Mouse (Mus musculus): Measurements from ENCODE around the gene Gosr1. TPM values are rescaled to one million over a fixed set of nuclear protein-coding genes. Genes with fewer than 3 reads are reported as not detected.

Gosr1 gene
- polyA plus RNA-seq, 1 experiment: 12.4 TPM

- H3K27ac ChIP-seq (ENCODE audit: insufficient read depth, low read depth, low read length): no peak overlapping the region
- no peaks in the 10 kb centered on the region for H3K27me3 ChIP-seq (ENCODE audit: control insufficient read depth, insufficient read depth, low read length)
- 53% methylated on average over 3 of the region's 3 CpGs for WGBS
- peaks cover 40% of the 10 kb centered on the region for H3K36me3 ChIP-seq (ENCODE audit: control insufficient read depth, insufficient read depth, low read length)
- H3K4me1 ChIP-seq (ENCODE audit: control insufficient read depth, insufficient read depth, insufficient read length, low read length): no peaks in the 10 kb centered on the region
- no peak for TF ChIP-seq POLR2A (IDR thresholded peaks at IDR 0.05; ENCODE audit: low read depth, low read length)
- no peak for TF ChIP-seq CTCF (IDR thresholded peaks at IDR 0.05; ENCODE audit: extremely low read depth, insufficient read length, insufficient replicate concordance, low read depth, low read length)
- no peak overlapping the region for H3K4me3 ChIP-seq (ENCODE audit: low read depth, low read length)
Measured at GRCm38 (mm10) chr11:76803266-76803665, 39.9 kb upstream of the Gosr1 start.

DNA sequence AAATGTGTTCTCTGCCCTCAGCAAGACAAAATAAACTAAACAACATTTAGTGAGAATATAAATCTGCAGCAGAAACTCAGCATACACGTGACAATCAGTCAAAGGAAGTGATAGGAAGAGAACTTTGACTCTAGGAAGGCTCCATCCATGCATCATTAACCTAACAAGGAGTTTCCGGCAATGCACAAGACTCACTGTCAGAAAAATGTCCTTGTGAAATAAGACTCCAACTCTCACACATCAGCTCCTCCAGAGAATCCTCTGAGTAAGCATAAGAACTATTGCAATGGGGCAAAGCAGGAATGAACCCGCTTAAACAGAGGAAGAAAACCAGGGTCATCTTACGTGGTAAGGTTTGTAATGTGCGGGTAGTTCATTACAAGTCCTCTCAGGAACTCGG, 33.9 kb upstream of the Gosr1 start:
- no peak overlapping the region for H3K4me3 ChIP-seq (ENCODE audit: low read depth, low read length)
- no peaks in the 10 kb centered on the region for H3K27me3 ChIP-seq (ENCODE audit: control insufficient read depth, insufficient read depth, low read length)
- TF ChIP-seq POLR2A (IDR thresholded peaks at IDR 0.05; ENCODE audit: low read depth, low read length): no peak
- no peak for TF ChIP-seq CTCF (IDR thresholded peaks at IDR 0.05; ENCODE audit: extremely low read depth, insufficient read length, insufficient replicate concordance, low read depth, low read length)
- no peaks in the 10 kb centered on the region for H3K4me1 ChIP-seq (ENCODE audit: control insufficient read depth, insufficient read depth, insufficient read length, low read length)
- WGBS: 87% methylated on average over 6 of the region's 6 CpGs
- H3K36me3 ChIP-seq (ENCODE audit: control insufficient read depth, insufficient read depth, low read length): peaks cover 42% of the 10 kb centered on the region
- H3K27ac ChIP-seq (ENCODE audit: insufficient read depth, low read depth, low read length): no peak overlapping the region

DNA sequence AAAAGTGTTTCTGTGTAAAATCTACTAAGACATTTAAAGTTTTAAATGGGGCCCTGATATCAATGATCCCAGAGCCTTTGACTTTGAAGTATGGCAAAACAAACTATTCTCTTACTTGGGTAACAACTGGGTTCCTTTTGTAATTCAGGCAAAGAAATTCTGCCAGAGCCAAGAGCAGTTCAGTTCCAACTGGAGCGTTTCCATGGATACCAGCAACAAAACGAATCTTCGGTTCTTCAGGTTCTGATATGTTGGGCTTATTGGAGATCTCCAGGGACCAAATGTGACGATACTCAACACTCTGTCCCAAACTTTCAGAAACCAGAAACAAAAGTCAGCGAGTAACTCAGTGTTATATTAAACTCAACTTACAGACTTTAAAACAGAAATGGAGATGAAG, 31.9 kb upstream of the Gosr1 start:
- H3K4me1 ChIP-seq (ENCODE audit: control insufficient read depth, insufficient read depth, insufficient read length, low read length): no peaks in the 10 kb centered on the region
- no peaks in the 10 kb centered on the region for H3K27me3 ChIP-seq (ENCODE audit: control insufficient read depth, insufficient read depth, low read length)
- no peak overlapping the region for H3K27ac ChIP-seq (ENCODE audit: insufficient read depth, low read depth, low read length)
- 85% methylated on average over 5 of the region's 5 CpGs for WGBS
- TF ChIP-seq POLR2A (IDR thresholded peaks at IDR 0.05; ENCODE audit: low read depth, low read length): no peak
- TF ChIP-seq CTCF (IDR thresholded peaks at IDR 0.05; ENCODE audit: extremely low read depth, insufficient read length, insufficient replicate concordance, low read depth, low read length): no peak
- H3K36me3 ChIP-seq (ENCODE audit: control insufficient read depth, insufficient read depth, low read length): peaks cover 45% of the 10 kb centered on the region
- no peak overlapping the region for H3K4me3 ChIP-seq (ENCODE audit: low read depth, low read length)

- Histone ChIP-seq H3K27me3 (ENCODE audit: control insufficient read depth, insufficient read depth, low read length) (no peaks in the 10 kb centered on the region), H3K4me1 (ENCODE audit: control insufficient read depth, insufficient read depth, insufficient read length, low read length) (no peaks in the 10 kb centered on the region), H3K27ac (ENCODE audit: insufficient read depth, low read depth, low read length) (no peak overlapping the region), H3K36me3 (ENCODE audit: control insufficient read depth, insufficient read depth, low read length) (peaks cover 40% of the 10 kb centered on the region), H3K4me3 (ENCODE audit: low read depth, low read length) (no peak overlapping the region)
- WGBS: 87% methylated on average over 7 of the region's 7 CpGs
- TF ChIP-seq POLR2A (IDR thresholded peaks at IDR 0.05; ENCODE audit: low read depth, low read length) (no peak), CTCF (IDR thresholded peaks at IDR 0.05; ENCODE audit: extremely low read depth, insufficient read length, insufficient replicate concordance, low read depth, low read length) (no peak)
Measured at GRCm38 (mm10) chr11:76791331-76791730, 28.0 kb upstream of the Gosr1 start.

- Histone ChIP-seq H3K4me3 (ENCODE audit: low read depth, low read length) (no peak overlapping the region), H3K27ac (ENCODE audit: insufficient read depth, low read depth, low read length) (no peak overlapping the region), H3K4me1 (ENCODE audit: control insufficient read depth, insufficient read depth, insufficient read length, low read length) (no peaks in the 10 kb centered on the region), H3K36me3 (ENCODE audit: control insufficient read depth, insufficient read depth, low read length) (peaks cover 46% of the 10 kb centered on the region), H3K27me3 (ENCODE audit: control insufficient read depth, insufficient read depth, low read length) (no peaks in the 10 kb centered on the region)
- no peak for TF ChIP-seq POLR2A (IDR thresholded peaks at IDR 0.05; ENCODE audit: low read depth, low read length)
- TF ChIP-seq CTCF (IDR thresholded peaks at IDR 0.05; ENCODE audit: extremely low read depth, insufficient read length, insufficient replicate concordance, low read depth, low read length): no peak
- WGBS: 93% methylated on average over 1 of the region's 1 CpGs
Measured at GRCm38 (mm10) chr11:76789252-76789651, 25.9 kb upstream of the Gosr1 start.

GRCm38 (mm10) chr11:76775533-76775932, 12.2 kb upstream of the Gosr1 start:
- Histone ChIP-seq H3K4me1 (ENCODE audit: control insufficient read depth, insufficient read depth, insufficient read length, low read length) (no peaks in the 10 kb centered on the region), H3K27me3 (ENCODE audit: control insufficient read depth, insufficient read depth, low read length) (no peaks in the 10 kb centered on the region), H3K27ac (ENCODE audit: insufficient read depth, low read depth, low read length) (no peak overlapping the region), H3K36me3 (ENCODE audit: control insufficient read depth, insufficient read depth, low read length) (0 out of 2 replicates have a peak, but pooled peaks cover 3% of the 10 kb centered on the region), H3K4me3 (ENCODE audit: low read depth, low read length) (no peak overlapping the region)
- 78% methylated on average over 8 of the region's 8 CpGs for WGBS
- no peak for TF ChIP-seq POLR2A (IDR thresholded peaks at IDR 0.05; ENCODE audit: low read depth, low read length)
- no peak for TF ChIP-seq CTCF (IDR thresholded peaks at IDR 0.05; ENCODE audit: extremely low read depth, insufficient read length, insufficient replicate concordance, low read depth, low read length)

DNA sequence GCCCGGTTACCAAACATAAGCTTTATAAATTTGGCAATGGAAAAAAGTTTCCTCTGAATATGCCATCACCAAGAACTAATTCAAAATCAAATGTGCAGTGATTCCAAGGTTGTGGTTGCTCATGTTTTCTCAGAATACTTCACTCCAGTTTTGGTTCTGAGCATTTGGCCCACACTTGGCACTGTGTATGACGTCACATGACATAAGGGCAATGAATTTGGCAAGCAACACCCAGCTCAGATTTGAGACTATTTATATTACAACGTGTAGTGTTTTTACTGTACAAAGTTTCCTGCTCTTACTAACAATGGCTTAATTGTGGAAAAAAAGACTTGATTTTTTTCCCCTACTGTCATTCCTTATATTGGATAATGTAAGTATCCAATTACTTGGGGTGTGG, 10.4 kb upstream of the Gosr1 start:
- Histone ChIP-seq H3K36me3 (ENCODE audit: control insufficient read depth, insufficient read depth, low read length) (no peaks in the 10 kb centered on the region), H3K4me3 (ENCODE audit: low read depth, low read length) (no peak overlapping the region), H3K27me3 (ENCODE audit: control insufficient read depth, insufficient read depth, low read length) (no peaks in the 10 kb centered on the region), H3K27ac (ENCODE audit: insufficient read depth, low read depth, low read length) (no peak overlapping the region), H3K4me1 (ENCODE audit: control insufficient read depth, insufficient read depth, insufficient read length, low read length) (no peaks in the 10 kb centered on the region; the same call in 1 of the 2 replicates)
- 31% methylated on average over 3 of the region's 3 CpGs for WGBS
- TF ChIP-seq POLR2A (IDR thresholded peaks at IDR 0.05; ENCODE audit: low read depth, low read length) (no peak), CTCF (IDR thresholded peaks at IDR 0.05; ENCODE audit: extremely low read depth, insufficient read length, insufficient replicate concordance, low read depth, low read length) (no peak)

Data from small intestine, adult 2 months (tissue).